Mouse (Mus musculus): ENCODE measurements around the gene Golga4. TPM values are rescaled to one million over a fixed set of nuclear protein-coding genes. Genes with fewer than 3 reads are reported as not detected.

The Golga4 gene
- total RNA-seq, 2 experiments from 2014 or later, result 84.8 to 94.6 TPM

DNA sequence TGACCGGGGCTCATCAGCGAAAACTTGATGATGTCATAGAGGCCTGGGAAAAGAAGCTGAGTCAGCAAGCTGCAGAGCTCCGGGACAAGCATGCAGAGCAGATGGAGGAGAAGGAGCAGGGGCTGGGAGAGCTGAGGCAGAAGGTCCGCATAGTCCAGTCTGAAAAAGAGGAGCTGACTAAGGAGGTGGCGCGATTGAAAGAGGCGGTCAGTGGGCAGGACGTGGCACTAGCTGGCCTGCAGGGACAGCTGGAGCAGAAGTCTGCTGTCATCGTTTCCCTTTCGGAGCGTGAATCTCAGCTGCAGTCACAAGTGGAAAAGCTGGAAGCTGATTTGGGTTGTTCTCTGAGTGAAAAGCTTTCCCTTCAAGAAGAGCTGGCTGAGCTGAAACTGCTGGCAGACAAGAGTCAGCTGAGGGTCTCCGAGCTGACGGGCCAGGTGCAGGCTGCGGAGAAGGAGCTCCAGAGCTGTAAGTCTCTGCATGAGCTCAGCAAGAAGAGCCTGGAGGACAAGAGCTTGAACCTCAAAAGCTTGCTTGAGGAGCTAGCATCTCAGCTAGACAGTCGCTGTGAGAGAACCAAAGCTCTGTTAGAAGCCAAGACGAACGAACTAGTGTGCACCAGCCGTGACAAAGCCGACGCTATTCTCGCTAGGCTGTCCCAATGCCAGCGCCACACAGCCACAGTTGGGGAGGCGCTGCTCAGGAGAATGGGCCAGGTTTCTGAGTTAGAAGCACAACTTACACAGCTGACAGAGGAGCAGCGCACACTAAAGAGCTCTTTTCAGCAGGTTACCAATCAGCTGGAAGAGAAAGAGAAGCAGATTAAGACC lies 51.1 kb downstream of the Golga4 start:
- H3K27ac ChIP-seq, result peak overlapping the region; percentile 69
- TF ChIP-seq CTCF (conservative IDR thresholded peaks at IDR 0.05), result peak; percentile 29
- DNase-seq (ENCODE audit: low spot score in 2 of 2), result peak; percentile 43 to 49
- no peak overlapping the region for H3K4me3 ChIP-seq

DNA sequence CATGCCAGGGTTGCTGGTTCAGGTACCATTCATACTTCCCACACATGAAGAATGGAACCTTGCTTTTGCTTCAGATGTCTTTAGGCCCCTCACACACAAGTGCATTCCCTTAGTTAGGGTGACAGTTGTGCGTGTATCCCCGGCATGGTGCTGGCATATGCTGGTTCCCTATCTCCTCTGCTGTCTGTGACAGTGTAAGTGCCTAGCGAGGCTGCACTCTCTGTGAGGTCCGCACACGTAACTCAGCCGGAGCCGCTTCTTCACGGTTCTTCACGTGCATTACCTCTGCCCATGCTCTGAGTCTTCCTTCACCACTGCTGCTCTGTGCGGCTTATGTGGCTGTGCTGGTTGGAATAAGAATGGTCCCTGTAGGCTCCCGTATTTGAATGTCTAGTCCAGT lies 57.3 kb downstream of the Golga4 start:
- no peak overlapping the region for H3K27ac ChIP-seq
- no peak overlapping the region for H3K4me3 ChIP-seq
- DNase-seq (ENCODE audit: low spot score in 2 of 2), result no peak
- TF ChIP-seq CTCF (conservative IDR thresholded peaks at IDR 0.05), result no peak

DNA sequence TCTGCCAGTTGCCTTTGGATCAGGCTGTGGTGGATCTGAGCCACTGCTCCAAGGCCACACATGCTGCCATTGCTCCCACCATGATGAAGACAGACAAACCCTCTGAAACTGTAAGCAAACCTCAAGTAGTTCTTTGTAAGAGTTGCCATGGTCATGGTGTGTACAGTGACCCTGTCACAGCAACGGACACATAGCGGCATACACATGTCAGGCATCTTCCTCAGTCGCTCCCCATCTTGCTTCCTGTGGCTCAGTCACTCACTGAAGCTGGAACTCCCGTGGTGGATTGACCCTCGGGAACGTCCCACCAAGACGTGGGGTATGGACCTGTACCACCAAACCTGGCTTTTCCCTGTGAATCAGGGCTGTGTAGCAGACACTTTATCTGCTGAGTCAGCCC lies 57.8 kb downstream of the Golga4 start:
- H3K4me3 ChIP-seq, result no peak overlapping the region
- no peak for TF ChIP-seq CTCF (conservative IDR thresholded peaks at IDR 0.05)
- DNase-seq (ENCODE audit: low spot score in 2 of 2), result no peak
- no peak overlapping the region for H3K27ac ChIP-seq

DNA sequence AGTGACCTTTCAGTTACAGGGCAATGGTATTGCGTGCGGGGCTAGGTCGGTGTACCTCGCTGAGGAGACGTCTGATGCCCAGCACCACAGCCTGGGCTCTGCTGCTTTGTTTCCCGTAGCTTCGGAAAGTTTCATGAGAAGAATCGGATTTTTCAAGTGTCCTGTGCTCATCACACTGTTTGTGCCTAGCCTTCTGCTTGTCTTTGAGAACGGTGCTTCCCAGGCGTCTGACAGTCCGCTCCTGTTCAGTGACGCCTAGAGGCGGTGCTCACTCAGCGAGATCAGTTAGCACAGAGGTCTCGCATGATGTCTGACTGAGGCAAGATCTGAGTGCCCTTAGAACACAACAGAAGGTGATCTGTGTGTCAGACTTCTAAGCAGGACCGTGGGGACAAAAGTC lies 58.6 kb downstream of the Golga4 start:
- no peak overlapping the region for H3K4me3 ChIP-seq
- no peak for TF ChIP-seq CTCF (conservative IDR thresholded peaks at IDR 0.05)
- H3K27ac ChIP-seq, result no peak overlapping the region
- no peak for DNase-seq (ENCODE audit: low spot score in 2 of 2)

DNA sequence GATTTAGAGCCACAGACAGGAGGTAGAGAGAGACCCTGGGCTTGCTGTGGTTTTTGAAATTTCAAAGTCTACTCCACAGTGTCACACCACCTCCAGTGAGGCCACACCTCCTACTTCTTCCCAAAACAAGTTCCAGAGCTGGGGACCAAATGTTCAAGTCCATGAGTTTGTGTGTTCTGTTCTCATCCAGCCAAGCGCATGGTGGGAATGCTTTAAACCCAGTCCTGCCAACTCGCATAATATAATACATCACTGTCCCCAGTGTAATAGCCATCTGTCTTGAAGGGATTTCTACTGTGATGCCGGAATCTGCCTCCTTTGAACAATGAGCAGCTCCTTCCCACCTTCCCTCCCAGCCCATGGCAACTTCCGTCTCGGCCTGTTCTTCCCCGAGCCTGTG lies 63.3 kb downstream of the Golga4 start:
- DNase-seq (ENCODE audit: low spot score in 2 of 2), result peak in 1 of 2 experiments; percentile 44
- H3K4me3 ChIP-seq, result no peak overlapping the region
- TF ChIP-seq CTCF (conservative IDR thresholded peaks at IDR 0.05), result no peak
- no peak overlapping the region; the same call in 1 of the 2 replicates for H3K27ac ChIP-seq

DNA sequence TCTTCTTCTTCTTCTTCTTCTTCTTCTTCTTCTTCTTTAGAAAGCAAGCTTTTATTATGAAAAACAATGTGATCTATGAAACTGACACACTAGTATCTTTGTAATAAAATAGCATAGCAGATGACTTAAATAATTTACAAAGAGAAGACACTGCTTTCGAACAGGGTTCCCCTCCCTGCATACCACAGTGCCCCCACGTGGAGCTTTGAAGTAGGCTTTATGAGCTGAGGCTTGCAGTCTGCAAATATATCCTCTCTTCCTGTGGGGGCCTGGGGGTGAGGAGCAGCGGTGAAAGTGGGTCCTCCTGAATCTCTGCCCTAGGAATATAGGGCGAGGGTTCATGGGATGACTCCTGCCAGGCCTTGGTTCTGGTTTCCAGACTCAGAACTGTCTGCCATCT lies 64.8 kb downstream of the Golga4 start:
- TF ChIP-seq CTCF (conservative IDR thresholded peaks at IDR 0.05), result peak; percentile 65
- no peak for DNase-seq (ENCODE audit: low spot score in 2 of 2)
- Histone ChIP-seq H3K4me3 (no peak overlapping the region), H3K27ac (no peak overlapping the region)

DNA sequence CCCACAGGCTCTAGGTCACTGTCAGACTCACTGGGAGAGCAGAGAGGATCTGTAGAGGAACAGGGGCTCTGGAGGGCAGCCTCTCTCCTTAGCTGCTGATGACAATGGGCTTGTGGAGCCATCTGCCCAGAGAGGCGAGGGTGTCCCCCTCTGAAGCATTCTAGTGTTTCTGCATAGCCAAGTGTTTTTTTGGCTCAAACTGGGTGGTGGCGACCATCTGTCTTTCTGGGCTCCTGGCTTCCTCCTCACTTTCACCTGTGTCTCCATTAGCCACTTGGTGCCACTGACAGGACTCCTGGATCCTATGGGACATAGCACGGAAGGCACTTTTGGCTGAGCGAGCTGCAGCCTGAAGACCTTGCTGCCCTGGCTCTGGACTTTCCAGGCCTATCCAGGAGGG lies 65.6 kb downstream of the Golga4 start:
- Histone ChIP-seq H3K4me3 (no peak overlapping the region), H3K27ac (no peak overlapping the region)
- no peak for TF ChIP-seq CTCF (conservative IDR thresholded peaks at IDR 0.05)
- no peak for DNase-seq (ENCODE audit: low spot score in 2 of 2)

DNA sequence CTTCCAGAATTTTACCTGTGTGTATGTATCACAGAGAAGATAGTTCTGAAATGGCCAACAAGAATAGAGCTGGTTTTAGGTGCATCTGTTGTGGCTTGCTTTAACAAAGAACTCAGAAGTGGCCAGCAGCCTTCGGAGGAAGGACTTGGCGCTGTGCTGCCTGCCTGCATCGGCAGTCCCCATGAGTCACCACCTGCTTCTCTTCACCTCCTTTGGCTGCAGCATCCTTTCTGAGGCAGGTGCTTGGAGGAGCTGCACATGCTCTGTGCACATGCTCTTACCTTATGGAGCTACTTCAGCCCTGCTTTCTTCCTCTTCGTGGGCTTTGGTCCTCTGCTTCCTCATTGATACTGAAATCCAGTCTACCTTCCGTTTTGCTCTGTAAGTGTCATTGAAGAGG lies 68.8 kb downstream of the Golga4 start:
- DNase-seq (ENCODE audit: low spot score in 2 of 2), result peak in 1 of 2 experiments; percentile 37
- Histone ChIP-seq H3K4me3 (no peak overlapping the region), H3K27ac (no peak overlapping the region)
- TF ChIP-seq CTCF (conservative IDR thresholded peaks at IDR 0.05), result no peak

DNA sequence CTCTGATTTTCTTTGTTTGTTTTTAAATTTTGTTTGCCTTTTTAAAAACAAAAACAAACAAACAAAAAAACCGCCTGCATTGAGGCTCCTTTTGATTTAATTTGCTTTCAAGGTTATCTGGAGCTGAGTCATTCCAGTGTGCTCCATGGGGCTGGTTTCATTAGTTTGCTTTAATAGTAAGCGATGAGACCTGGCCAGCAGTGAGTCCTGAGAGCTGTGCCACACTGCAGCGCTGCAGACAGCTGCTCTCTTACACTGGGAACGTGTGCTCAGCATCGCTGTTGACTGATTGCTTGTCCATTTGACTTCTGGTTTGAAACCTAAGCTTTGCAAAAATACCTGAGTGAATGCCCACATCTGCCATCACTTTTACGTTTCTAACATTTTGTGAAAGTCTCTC lies 74.3 kb downstream of the Golga4 start:
- Histone ChIP-seq H3K4me3 (no peak overlapping the region), H3K27ac (no peak overlapping the region)
- DNase-seq (ENCODE audit: low spot score in 2 of 2), result no peak
- TF ChIP-seq CTCF (conservative IDR thresholded peaks at IDR 0.05), result no peak

DNA sequence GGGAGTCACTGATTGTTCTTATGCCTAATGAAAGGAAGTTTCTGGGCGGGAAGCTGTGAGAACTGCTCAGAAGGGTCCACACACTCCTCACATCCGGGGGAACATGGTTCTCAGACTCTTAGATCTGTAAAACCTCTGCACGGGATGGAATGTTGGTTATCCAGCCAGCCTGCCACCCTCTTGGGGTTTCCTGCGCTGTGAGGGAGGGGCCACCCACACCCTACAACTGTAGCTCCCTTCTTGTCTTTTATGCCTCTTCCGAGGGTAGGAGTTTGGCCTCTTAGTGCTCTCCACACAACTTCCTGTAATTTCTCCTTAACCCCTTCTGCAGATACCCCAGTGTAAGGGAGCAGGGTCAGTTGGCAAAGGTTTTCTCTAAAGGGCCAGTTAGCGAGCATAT lies 76.7 kb downstream of the Golga4 start:
- Histone ChIP-seq H3K27ac (no peak overlapping the region), H3K4me3 (no peak overlapping the region)
- no peak for TF ChIP-seq CTCF (conservative IDR thresholded peaks at IDR 0.05)
- no peak for DNase-seq (ENCODE audit: low spot score in 2 of 2)

DNA sequence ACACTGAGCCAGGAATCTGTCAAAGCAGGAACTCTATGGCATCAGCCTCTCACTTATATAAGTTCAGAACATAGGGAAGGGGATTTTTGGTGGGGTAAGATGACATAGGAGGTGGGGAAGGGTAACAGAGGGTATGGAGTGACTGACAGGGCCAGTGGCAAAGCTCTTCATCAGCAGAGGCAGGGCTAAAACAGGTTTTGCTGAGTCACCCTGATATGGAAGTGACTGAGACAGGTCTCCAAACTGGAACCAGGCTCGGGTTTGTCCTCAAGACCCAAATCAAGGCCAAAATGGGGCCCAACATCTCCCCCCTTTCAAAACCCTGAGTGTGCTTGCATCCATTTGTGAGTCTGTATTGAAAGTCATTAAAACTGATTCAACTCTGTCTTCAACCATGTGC lies 78.8 kb downstream of the Golga4 start:
- no peak for TF ChIP-seq CTCF (conservative IDR thresholded peaks at IDR 0.05)
- H3K27ac ChIP-seq, result no peak overlapping the region
- no peak for DNase-seq (ENCODE audit: low spot score in 2 of 2)
- H3K4me3 ChIP-seq, result no peak overlapping the region

DNA sequence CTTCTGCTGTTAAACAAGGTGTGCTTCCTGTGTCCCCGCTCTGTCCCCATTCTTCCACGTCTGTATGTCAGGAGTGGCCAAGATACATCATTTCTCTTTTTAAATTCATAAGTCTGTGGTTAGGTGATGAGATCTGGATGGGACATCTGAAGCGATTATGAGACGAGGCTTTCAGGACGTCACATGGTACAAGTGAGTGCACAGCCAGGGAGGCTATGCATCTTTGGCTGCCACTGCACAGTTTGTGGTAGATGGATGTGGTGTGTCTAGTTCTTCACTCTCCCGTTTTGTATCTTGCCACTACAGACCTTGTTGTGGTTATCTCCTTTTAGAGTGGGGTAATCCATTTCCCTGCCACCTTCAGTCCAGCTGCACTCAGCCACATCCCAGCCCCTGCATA lies 79.9 kb downstream of the Golga4 start:
- no peak overlapping the region for H3K4me3 ChIP-seq
- TF ChIP-seq CTCF (conservative IDR thresholded peaks at IDR 0.05), result no peak
- no peak for DNase-seq (ENCODE audit: low spot score in 2 of 2)

DNA sequence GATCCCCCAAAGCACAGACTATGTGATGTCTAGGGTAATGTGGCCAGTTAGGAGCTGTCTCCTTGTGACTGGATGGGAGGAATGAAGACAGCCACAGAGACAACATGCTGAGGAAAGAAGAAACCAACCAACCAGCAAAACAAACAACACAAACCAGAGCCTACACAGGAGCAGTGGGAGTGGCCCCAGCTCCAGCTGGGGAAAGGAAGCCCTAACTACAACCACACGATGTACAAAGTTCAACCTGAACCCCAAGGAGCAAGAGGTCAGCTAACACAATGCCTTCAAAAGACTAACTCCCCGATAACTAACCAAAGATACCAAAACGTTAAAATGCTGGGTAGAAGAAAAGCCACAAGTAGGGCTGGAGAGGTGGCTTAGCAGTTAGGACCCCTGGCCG lies 81.0 kb downstream of the Golga4 start:
- no peak for TF ChIP-seq CTCF (conservative IDR thresholded peaks at IDR 0.05)
- Histone ChIP-seq H3K27ac (no peak overlapping the region), H3K4me3 (no peak overlapping the region)
- no peak for DNase-seq (ENCODE audit: low spot score in 2 of 2)

More for the DNA sequence above, 79.9 kb downstream of the Golga4 start:
- no peak overlapping the region for H3K27ac ChIP-seq

DNA sequence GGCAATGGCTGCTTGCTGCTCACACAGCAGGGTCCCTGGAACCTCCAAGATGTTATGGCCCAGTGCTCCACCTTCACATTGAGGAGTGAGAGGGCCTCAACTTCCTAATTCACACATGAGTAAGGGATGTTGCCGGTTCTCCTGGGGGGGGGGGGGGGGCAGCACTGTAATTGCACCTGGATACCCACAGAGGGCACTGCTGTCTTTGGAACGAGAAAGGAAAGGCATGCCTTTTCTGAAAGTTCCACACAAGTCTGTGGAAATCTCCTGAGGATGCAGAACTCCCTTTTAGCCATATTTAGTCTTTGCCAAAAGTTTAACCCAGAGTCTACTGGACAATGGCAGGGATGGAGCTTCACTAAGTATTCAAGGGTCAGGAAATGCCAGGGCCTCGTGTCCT lies 83.2 kb downstream of the Golga4 start:
- peak; percentile 83 for TF ChIP-seq CTCF (conservative IDR thresholded peaks at IDR 0.05)
- no peak overlapping the region for H3K4me3 ChIP-seq
- no peak overlapping the region for H3K27ac ChIP-seq
- no peak for DNase-seq (ENCODE audit: low spot score in 2 of 2)

All from layer of hippocampus, adult 2 months (tissue).